Mouse (Mus musculus): ENCODE results near the gene Gm4881. TPM values are rescaled to one million over a fixed set of nuclear protein-coding genes. Genes with fewer than 3 reads are reported as not detected.

The Gm4881 gene
- polyA plus RNA-seq, 1 experiment from 2014 or later, result not detected

GRCm38 (mm10) chr7:24974893-24975595, 30.8 kb upstream of the Gm4881 start:
- no peak overlapping the region for H3K4me3 ChIP-seq (ENCODE audit: low read depth, low read length)
- peaks cover 13% of the 10 kb centered on the region for H3K4me1 ChIP-seq (ENCODE audit: control insufficient read depth, low read depth, low read length)
- no peak for ATAC-seq (ENCODE audit: low read depth)
- H3K9me3 ChIP-seq (replicated peaks; ENCODE audit: control insufficient read depth, low read length), result no peaks in the 10 kb centered on the region
- H3K36me3 ChIP-seq (ENCODE audit: control insufficient read depth, insufficient read depth), result no peaks in the 10 kb centered on the region
- H3K27me3 ChIP-seq (ENCODE audit: control insufficient read depth, insufficient read depth, low read depth, low read length), result no peaks in the 10 kb centered on the region
- 17% methylated on average over 9 of the region's 9 CpGs for WGBS (ENCODE audit: insufficient replicate concordance)
- no peak overlapping the region; the same call in 1 of the 2 replicates for H3K4me2 ChIP-seq (ENCODE audit: low read depth, low read length)
- H3K9ac ChIP-seq (ENCODE audit: low read depth, low read length), result no peak overlapping the region
- no peak overlapping the region for H3K27ac ChIP-seq (ENCODE audit: low read length)

- Histone ChIP-seq H3K27me3 (ENCODE audit: control insufficient read depth, insufficient read depth, low read depth, low read length) (no peaks in the 10 kb centered on the region), H3K4me3 (ENCODE audit: low read depth, low read length) (no peak overlapping the region), H3K27ac (ENCODE audit: low read length) (no peak overlapping the region), H3K9ac (ENCODE audit: low read depth, low read length) (no peak overlapping the region), H3K36me3 (ENCODE audit: control insufficient read depth, insufficient read depth) (no peaks in the 10 kb centered on the region), H3K4me2 (ENCODE audit: low read depth, low read length) (no peak overlapping the region), H3K9me3 (replicated peaks; ENCODE audit: control insufficient read depth, low read length) (no peaks in the 10 kb centered on the region), H3K4me1 (ENCODE audit: control insufficient read depth, low read depth, low read length) (peaks cover 13% of the 10 kb centered on the region)
- WGBS (ENCODE audit: insufficient replicate concordance), result 63% methylated on average over 5 of the region's 5 CpGs
- no peak for ATAC-seq (ENCODE audit: low read depth)
Measured at GRCm38 (mm10) chr7:24973902-24974301, 29.6 kb upstream of the Gm4881 start.

GRCm38 (mm10) chr7:24973208-24973607, 28.9 kb upstream of the Gm4881 start:
- WGBS (ENCODE audit: insufficient replicate concordance), result 78% methylated on average over 4 of the region's 4 CpGs
- no peak for ATAC-seq (ENCODE audit: low read depth)
- peaks cover 13% of the 10 kb centered on the region for H3K4me1 ChIP-seq (ENCODE audit: control insufficient read depth, low read depth, low read length)
- no peaks in the 10 kb centered on the region for H3K9me3 ChIP-seq (replicated peaks; ENCODE audit: control insufficient read depth, low read length)
- H3K27ac ChIP-seq (ENCODE audit: low read length), result no peak overlapping the region
- H3K4me3 ChIP-seq (ENCODE audit: low read depth, low read length), result no peak overlapping the region
- H3K36me3 ChIP-seq (ENCODE audit: control insufficient read depth, insufficient read depth), result no peaks in the 10 kb centered on the region
- no peak overlapping the region for H3K4me2 ChIP-seq (ENCODE audit: low read depth, low read length)
- no peak overlapping the region for H3K9ac ChIP-seq (ENCODE audit: low read depth, low read length)
- no peaks in the 10 kb centered on the region for H3K27me3 ChIP-seq (ENCODE audit: control insufficient read depth, insufficient read depth, low read depth, low read length)

- ATAC-seq (ENCODE audit: low read depth), result peak; percentile 94
Measured at GRCm38 (mm10) chr7:24971972-24972893, 27.9 kb upstream of the Gm4881 start, which contains the start of gene Rabac1. TSS of gene Rabac1 (minus strand) at chr7:24972754.

GRCm38 (mm10) chr7:24971261-24971971, 27.1 kb upstream of the Gm4881 start:
- Histone ChIP-seq H3K36me3 (ENCODE audit: control insufficient read depth, insufficient read depth) (no peaks in the 10 kb centered on the region), H3K27ac (ENCODE audit: low read length) (peak overlapping the region; percentile 30; the same call in 1 of the 2 replicates), H3K9ac (ENCODE audit: low read depth, low read length) (peak overlapping the region; percentile 56), H3K9me3 (replicated peaks; ENCODE audit: control insufficient read depth, low read length) (no peaks in the 10 kb centered on the region), H3K4me3 (ENCODE audit: low read depth, low read length) (peak overlapping the region; percentile 64), H3K4me1 (ENCODE audit: control insufficient read depth, low read depth, low read length) (peaks cover 13% of the 10 kb centered on the region), H3K27me3 (ENCODE audit: control insufficient read depth, insufficient read depth, low read depth, low read length) (no peaks in the 10 kb centered on the region), H3K4me2 (ENCODE audit: low read depth, low read length) (peak overlapping the region; percentile 69)
- whole genome bisulfite sequencing (ENCODE audit: insufficient replicate concordance), result 7% methylated on average over 19 of the region's 19 CpGs
- ATAC-seq (ENCODE audit: low read depth), result no peak

More at GRCm38 (mm10) chr7:24971972-24972893, 27.9 kb upstream of the Gm4881 start, which contains the start of gene Rabac1:
- Histone ChIP-seq H3K27ac (ENCODE audit: low read length) (peak within 1 kb of the TSS; percentile 30), H3K4me3 (ENCODE audit: low read depth, low read length) (peak within 1 kb of the TSS; percentile 64), H3K4me2 (ENCODE audit: low read depth, low read length) (peak within 1 kb of the TSS; percentile 69), H3K9me3 (replicated peaks; ENCODE audit: control insufficient read depth, low read length) (no peaks in the 10 kb centered on the region), H3K27me3 (ENCODE audit: control insufficient read depth, insufficient read depth, low read depth, low read length) (no peaks in the 10 kb centered on the region), H3K9ac (ENCODE audit: low read depth, low read length) (peak within 1 kb of the TSS; percentile 56), H3K36me3 (ENCODE audit: control insufficient read depth, insufficient read depth) (no peaks in the 10 kb centered on the region), H3K4me1 (ENCODE audit: control insufficient read depth, low read depth, low read length) (peaks cover 13% of the 10 kb centered on the region)
- under 1% methylated on average over 45 of the region's 45 CpGs for WGBS (ENCODE audit: insufficient replicate concordance)

- Histone ChIP-seq H3K4me1 (ENCODE audit: control insufficient read depth, low read depth, low read length) (peaks cover 13% of the 10 kb centered on the region), H3K27me3 (ENCODE audit: control insufficient read depth, insufficient read depth, low read depth, low read length) (no peaks in the 10 kb centered on the region), H3K36me3 (ENCODE audit: control insufficient read depth, insufficient read depth) (no peaks in the 10 kb centered on the region), H3K27ac (ENCODE audit: low read length) (no peak overlapping the region), H3K9ac (ENCODE audit: low read depth, low read length) (no peak overlapping the region), H3K4me3 (ENCODE audit: low read depth, low read length) (no peak overlapping the region), H3K4me2 (ENCODE audit: low read depth, low read length) (no peak overlapping the region), H3K9me3 (replicated peaks; ENCODE audit: control insufficient read depth, low read length) (no peaks in the 10 kb centered on the region)
- no peak for ATAC-seq (ENCODE audit: low read depth)
- WGBS (ENCODE audit: insufficient replicate concordance), result 75% methylated on average over 3 of the region's 3 CpGs
Measured at GRCm38 (mm10) chr7:24970341-24970740, 26.0 kb upstream of the Gm4881 start.

- WGBS (ENCODE audit: insufficient replicate concordance), result 74% methylated on average over 12 of the region's 12 CpGs
- Histone ChIP-seq H3K9ac (ENCODE audit: low read depth, low read length) (no peak overlapping the region), H3K9me3 (replicated peaks; ENCODE audit: control insufficient read depth, low read length) (no peaks in the 10 kb centered on the region), H3K4me3 (ENCODE audit: low read depth, low read length) (no peak overlapping the region), H3K4me1 (ENCODE audit: control insufficient read depth, low read depth, low read length) (peaks cover 10% of the 10 kb centered on the region), H3K4me2 (ENCODE audit: low read depth, low read length) (no peak overlapping the region), H3K27me3 (ENCODE audit: control insufficient read depth, insufficient read depth, low read depth, low read length) (no peaks in the 10 kb centered on the region), H3K27ac (ENCODE audit: low read length) (no peak overlapping the region), H3K36me3 (ENCODE audit: control insufficient read depth, insufficient read depth) (no peaks in the 10 kb centered on the region)
- no peak for ATAC-seq (ENCODE audit: low read depth)
Measured at GRCm38 (mm10) chr7:24969805-24970204, 25.5 kb upstream of the Gm4881 start.

- H3K9me3 ChIP-seq (replicated peaks; ENCODE audit: control insufficient read depth, low read length), result no peaks in the 10 kb centered on the region
- no peak for ATAC-seq (ENCODE audit: low read depth)
- H3K27me3 ChIP-seq (ENCODE audit: control insufficient read depth, insufficient read depth, low read depth, low read length), result no peaks in the 10 kb centered on the region
- WGBS (ENCODE audit: insufficient replicate concordance), result 66% methylated on average over 6 of the region's 6 CpGs
- H3K36me3 ChIP-seq (ENCODE audit: control insufficient read depth, insufficient read depth), result no peaks in the 10 kb centered on the region
- peaks cover 10% of the 10 kb centered on the region for H3K4me1 ChIP-seq (ENCODE audit: control insufficient read depth, low read depth, low read length)
- no peak overlapping the region for H3K4me3 ChIP-seq (ENCODE audit: low read depth, low read length)
- no peak overlapping the region for H3K4me2 ChIP-seq (ENCODE audit: low read depth, low read length)
- no peak overlapping the region for H3K9ac ChIP-seq (ENCODE audit: low read depth, low read length)
- H3K27ac ChIP-seq (ENCODE audit: low read length), result no peak overlapping the region
Measured at GRCm38 (mm10) chr7:24968463-24968862, 24.2 kb upstream of the Gm4881 start.

Data from liver, embryonic 16.5 days (tissue).